Mouse (Mus musculus) right cerebral cortex, adult 2 months (tissue): ENCODE data around the gene Bend6.

ENCODE experiments used
- DNase-seq, 2 experiments: peaks; one replicate each; pipeline ENCODE4 v3.0.0; 2021 to 2022; ENCODE audit warnings: low spot score in 2 of 2

Bend6 gene

GRCm38 (mm10) chr1:33803323-33803722, 104.3 kb downstream of the Bend6 start:
- peak; percentile 33 to 36 for DNase-seq
